14 mouse cellular contexts compared by ENCODE assay signal in the genomic region with DNA sequence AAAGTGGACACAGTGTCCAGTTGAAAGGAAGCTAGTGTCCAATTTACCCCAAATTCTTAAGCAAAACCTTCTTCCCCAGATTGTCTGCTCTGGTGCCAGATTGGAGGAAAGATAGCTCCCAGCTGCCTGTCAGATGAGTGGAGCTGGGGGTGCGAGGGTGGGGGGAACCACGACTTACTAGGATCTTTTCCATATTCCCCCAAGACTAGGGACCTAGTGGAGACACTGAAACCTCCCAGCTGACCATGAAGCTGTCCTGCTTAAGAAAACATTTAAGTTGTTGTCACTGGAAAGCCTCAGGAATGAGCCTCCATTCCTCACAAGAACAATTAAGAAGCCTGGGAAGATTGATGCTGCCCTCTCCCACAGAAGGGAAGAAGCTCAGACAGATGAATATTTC.
DNase-seq lines count a peak whose midpoint lies in the region; ATAC-seq and TF ChIP-seq lines count a peak whose summit lies in the region.
"Had no signal": no experiment of that assay in that cellular context is flagged by ENCODE, and none has a peak within 500 bp of the region (broad histone marks: within the 10 kb centered on the region; RNA-seq: fewer than 3 reads in every experiment).

No protein-coding gene starts in this region.

- ATAC-seq in forebrain, embryonic 15.5 days (replicated peaks): no peak

- no peaks in the 10 kb centered on the region; the same call in 1 of the 2 replicates for H3K4me1 ChIP-seq in embryonic fibroblast, embryonic 13.5 days (ENCODE audit: control insufficient read depth, insufficient read depth, low read length)
- H3K4me1 ChIP-seq in kidney, adult 2 months (ENCODE audit: control insufficient read depth, insufficient read depth, low read length): no peaks in the 10 kb centered on the region
- H3K4me1 ChIP-seq in forebrain, embryonic 15.5 days: peaks cover 11% of the 10 kb centered on the region
- H3K4me1 ChIP-seq: heart, embryonic 13.5 days had no signal

- no peak overlapping the region for H3K4me2 ChIP-seq in forebrain, embryonic 15.5 days (replicated peaks)
- H3K4me2 ChIP-seq: heart, embryonic 13.5 days; hindbrain, embryonic 14.5 days; liver, embryonic 11.5 days; neural tube, embryonic 13.5 days had no signal

- H3K27me3 ChIP-seq in kidney, adult 2 months (replicated peaks; ENCODE audit: control insufficient read depth, insufficient read depth, low read length): no peaks in the 10 kb centered on the region
- H3K27me3 ChIP-seq in forebrain, embryonic 15.5 days: no peaks in the 10 kb centered on the region
- H3K27me3 ChIP-seq: heart, embryonic 13.5 days; neural tube, embryonic 13.5 days had no signal

- 24% methylated on average over 2 of the region's 2 CpGs for WGBS in kidney, adult 2 months
- WGBS in forebrain, embryonic 15.5 days: 71% methylated on average over 2 of the region's 2 CpGs

- intact Hi-C loops in heart, postnatal 25 days (cut with DNase I): no loop called here

- H3K9ac ChIP-seq in forebrain, embryonic 15.5 days (replicated peaks): no peak overlapping the region
- H3K9ac ChIP-seq: heart, embryonic 13.5 days; hindbrain, embryonic 14.5 days; neural tube, embryonic 13.5 days had no signal

- H3K9me3 ChIP-seq in forebrain, embryonic 15.5 days: no peaks in the 10 kb centered on the region
- H3K9me3 ChIP-seq: heart, embryonic 13.5 days; neural tube, embryonic 13.5 days had no signal

- no peak overlapping the region for H3K4me3 ChIP-seq in embryonic fibroblast, embryonic 13.5 days (ENCODE audit: insufficient read depth, low read length)
- H3K4me3 ChIP-seq in kidney, adult 2 months (ENCODE audit: insufficient read depth, low read depth, low read length): no peak overlapping the region
- H3K4me3 ChIP-seq in forebrain, embryonic 15.5 days: no peak overlapping the region
- H3K4me3 ChIP-seq: heart, embryonic 13.5 days; neural tube, embryonic 13.5 days had no signal

- TF ChIP-seq POLR2A in embryonic fibroblast, embryonic 13.5 days (IDR thresholded peaks at IDR 0.05; ENCODE audit: low read depth, low read length): no peak
- no peak for TF ChIP-seq POLR2A in kidney, adult 2 months (IDR thresholded peaks at IDR 0.05; ENCODE audit: low read depth, low read length)

- DNase-seq in heart, adult 9 months (ENCODE audit: low spot score in 2 of 2): peak; percentile 3 to 8
- DNase-seq in heart, postnatal 25 days (ENCODE audit: low spot score): no peak
- peak; percentile 58 for DNase-seq in kidney, adult 2 months
- DNase-seq in kidney, postnatal 36 days: peak; percentile 31 to 42
- no peak for DNase-seq in testis, postnatal 14 days (ENCODE audit: low spot score)
- no peak for DNase-seq in spleen, adult 18-20 months
- DNase-seq: adrenal gland, postnatal 10 days; cerebellum, postnatal 10 days had no signal

- no peak for TF ChIP-seq CTCF in embryonic fibroblast, embryonic 13.5 days (IDR thresholded peaks at IDR 0.05; ENCODE audit: borderline replicate concordance, insufficient read depth, low read length)
- no peak for TF ChIP-seq CTCF in kidney, adult 2 months (conservative IDR thresholded peaks at IDR 0.05; ENCODE audit: insufficient read depth, insufficient read length, low read depth, low read length)

- H3K36me3 ChIP-seq in kidney, adult 2 months (ENCODE audit: control insufficient read depth, insufficient read depth, low read length): no peaks in the 10 kb centered on the region
- no peaks in the 10 kb centered on the region for H3K36me3 ChIP-seq in forebrain, embryonic 15.5 days
- H3K36me3 ChIP-seq: heart, embryonic 13.5 days; neural tube, embryonic 13.5 days had no signal

- peak overlapping the region; percentile 42 for H3K27ac ChIP-seq in embryonic fibroblast, embryonic 13.5 days (ENCODE audit: insufficient read depth, low read length)
- H3K27ac ChIP-seq in kidney, adult 2 months (ENCODE audit: insufficient read depth, low read depth, low read length): peak overlapping the region; percentile 76; the same call in 1 of the 2 replicates
- no peak overlapping the region for H3K27ac ChIP-seq in forebrain, embryonic 15.5 days (replicated peaks)
- H3K27ac ChIP-seq: heart, embryonic 13.5 days; hindbrain, embryonic 14.5 days; neural tube, embryonic 13.5 days had no signal

Comparison
In these comparisons a context has a peak if more than half of its experiments do, and no peak if none do; other contexts are left out.
1. DNase-seq: peak in heart, adult 9 months (2 of 2), kidney, adult 2 months (single experiment) and kidney, postnatal 36 days (2 of 2); none in heart, postnatal 25 days (single experiment), testis, postnatal 14 days (single experiment) and spleen, adult 18-20 months (0 of 2).